Mouse (Mus musculus) left cerebral cortex, postnatal 25 days (tissue): Measurements from ENCODE around the gene Zfp235. TPM values are rescaled to one million over a fixed set of nuclear protein-coding genes. Genes with fewer than 3 reads are reported as not detected.

Experiments used
- DNase-seq, 2 experiments: peaks; one replicate each; pipeline ENCODE4 v3.0.0; 2022; ENCODE audit warnings: low spot score in 2 of 2, mixed read lengths in 1 of 2
- intact Hi-C: fragments of 180-260 bp; cut with DNase I; formaldehyde crosslinking; loops from one replicate; pipeline ENCODE4 v1.15.1; 2025
- total RNA-seq, 2 experiments: library from RNA; stranded (reverse); gene quantifications; 2 replicates each; pipeline ENCODE4 v1.2.3; 2021

Zfp235 gene
- total RNA-seq, 2 experiments from 2014 or later: 20.2 to 20.4 TPM

- DNase-seq: no peak
- intact Hi-C loops: no loop called here
Observed at GRCm38 (mm10) chr7:24189571-24189944, 55.6 kb downstream of the Zfp235 start.

GRCm38 (mm10) chr7:24191361-24191760 is 57.4 kb downstream of the Zfp235 start:
- intact Hi-C loops: no loop called here
- DNase-seq: no peak

Other genes with a start within 250 kb of the Zfp235 start
- gene Vmn1r178, start 242.2 kb upstream of the Zfp235 start, total RNA-seq: not detected
- not detected for gene Vmn1r179, start 207.2 kb upstream of the Zfp235 start, total RNA-seq
- not detected for gene Vmn1r180, start 183.5 kb upstream of the Zfp235 start, total RNA-seq
- gene Vmn1r181, start 159.6 kb upstream of the Zfp235 start, total RNA-seq: not detected
- gene V1rd19, start 132.5 kb upstream of the Zfp235 start, total RNA-seq: not detected
- gene Vmn1r183, start 80.9 kb upstream of the Zfp235 start, total RNA-seq: not detected
- 10 to 100 TPM; 47.1 to 47.6 TPM for gene Zfp180, start 52.2 kb upstream of the Zfp235 start, total RNA-seq
- 10 to 100 TPM in 1 of 2 experiments, 1 to 10 TPM in 1; 8.4 to 10.2 TPM for gene Zfp112, start 21.9 kb upstream of the Zfp235 start, total RNA-seq
- gene Zfp114, start 40.9 kb downstream of the Zfp235 start, total RNA-seq: 1 to 10 TPM; 2.5 to 2.9 TPM
- 10 to 100 TPM in 1 of 2 experiments, 1 to 10 TPM in 1; 8.9 to 12.6 TPM for gene Zfp111, start 77.3 kb downstream of the Zfp235 start, total RNA-seq
- gene Zfp109, start 103.4 kb downstream of the Zfp235 start, total RNA-seq: 10 to 100 TPM in 1 of 2 experiments, 1 to 10 TPM in 1; 7.9 to 10.5 TPM
- gene Zfp108, start 120.6 kb downstream of the Zfp235 start, total RNA-seq: 1 to 10 TPM; 8.4 to 8.8 TPM
- 10 to 100 TPM; 11.0 to 11.5 TPM for gene Zfp93, start 136.3 kb downstream of the Zfp235 start, total RNA-seq
- 10 to 100 TPM; 19.3 to 20.8 TPM for gene Zfp61, start 167.1 kb downstream of the Zfp235 start, total RNA-seq
- gene Zfp94, start 182.5 kb downstream of the Zfp235 start, total RNA-seq: 10 to 100 TPM; 13.2 to 16.9 TPM
- gene Tescl, start 199.8 kb downstream of the Zfp235 start, total RNA-seq: not detected
- gene Lypd5, start 215.0 kb downstream of the Zfp235 start, total RNA-seq: not detected
- under 1 TPM in 1 of 2 experiments, not detected in 1; 0.50 TPM for gene Kcnn4, start 236.1 kb downstream of the Zfp235 start, total RNA-seq